ENCODE assay signal across 8 mouse cellular contexts in the genomic region with DNA sequence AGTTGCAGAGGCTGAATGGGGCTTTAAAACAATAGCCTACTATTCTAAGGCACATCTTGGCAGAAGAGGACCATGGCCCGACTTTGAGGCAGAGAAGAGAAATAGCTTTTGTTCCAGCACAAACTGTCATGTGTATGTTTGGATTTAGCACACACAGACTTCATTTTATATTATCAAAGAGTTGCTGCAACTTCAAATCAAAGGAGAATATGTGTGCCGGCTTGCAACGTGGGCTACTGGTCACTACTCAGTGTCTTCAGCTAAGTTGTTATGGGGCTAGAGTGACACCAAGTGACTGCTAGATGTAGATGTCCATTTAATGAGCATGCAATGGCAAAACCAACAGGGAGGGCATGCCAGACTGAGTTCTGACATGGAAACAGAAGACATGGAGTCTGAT. TPM values are rescaled to one million over a fixed set of nuclear protein-coding genes. Genes with fewer than 3 reads are reported as not detected.
DNase-seq lines count a peak whose midpoint lies in the region; ATAC-seq and TF ChIP-seq lines count a peak whose summit lies in the region.

No protein-coding gene starts in this region.

- peak; percentile 30 for DNase-seq in gastrocnemius, adult 2 months
- DNase-seq in gastrocnemius, postnatal 36 days, result no peak
- peak; percentile 47 for DNase-seq in lung, postnatal 0 days (ENCODE audit: low spot score)
- no peak for DNase-seq in lung, adult 18-20 months
- DNase-seq in heart, postnatal 0 days (ENCODE audit: low spot score), result peak; percentile 41
- peak; percentile 42 for DNase-seq in skeletal muscle tissue, adult 2 months (ENCODE audit: low read depth, low spot score)
- DNase-seq in adrenal gland, adult 8-10 months, result no peak

- no peaks in the 10 kb centered on the region for H3K4me1 ChIP-seq in lung, postnatal 0 days (ENCODE audit: insufficient read depth, low read depth, low read length)
- H3K4me1 ChIP-seq in heart, postnatal 0 days (ENCODE audit: control insufficient read depth, insufficient read depth), result no peaks in the 10 kb centered on the region
- H3K4me1 ChIP-seq in forebrain, embryonic 12.5 days, result no peaks in the 10 kb centered on the region

- no peak overlapping the region for H3K27ac ChIP-seq in gastrocnemius, adult 2 months
- H3K27ac ChIP-seq in lung, postnatal 0 days (ENCODE audit: low read length), result no peak overlapping the region
- no peak overlapping the region for H3K27ac ChIP-seq in heart, postnatal 0 days (ENCODE audit: low read depth)
- no peak overlapping the region for H3K27ac ChIP-seq in forebrain, embryonic 12.5 days

- no peaks in the 10 kb centered on the region for H3K27me3 ChIP-seq in lung, postnatal 0 days (replicated peaks; ENCODE audit: insufficient read depth, low read length)
- H3K27me3 ChIP-seq in heart, postnatal 0 days (ENCODE audit: control insufficient read depth, insufficient read depth, low read length), result no peaks in the 10 kb centered on the region
- no peaks in the 10 kb centered on the region for H3K27me3 ChIP-seq in forebrain, embryonic 12.5 days

- H3K9ac ChIP-seq in lung, postnatal 0 days (replicated peaks; ENCODE audit: low read depth), result no peak overlapping the region
- no peak overlapping the region for H3K9ac ChIP-seq in heart, postnatal 0 days (replicated peaks; ENCODE audit: low read depth, low read length)
- H3K9ac ChIP-seq in forebrain, embryonic 12.5 days, result no peak overlapping the region

- no peak overlapping the region for H3K4me3 ChIP-seq in gastrocnemius, adult 2 months
- no peak overlapping the region for H3K4me3 ChIP-seq in lung, postnatal 0 days (ENCODE audit: low read depth, low read length)
- H3K4me3 ChIP-seq in heart, postnatal 0 days (ENCODE audit: low read depth, low read length), result no peak overlapping the region
- H3K4me3 ChIP-seq in forebrain, embryonic 12.5 days (replicated peaks), result no peak overlapping the region

- no peaks in the 10 kb centered on the region for H3K9me3 ChIP-seq in lung, postnatal 0 days (ENCODE audit: low read length)
- H3K9me3 ChIP-seq in heart, postnatal 0 days (replicated peaks; ENCODE audit: control insufficient read depth, low read length), result no peaks in the 10 kb centered on the region
- no peaks in the 10 kb centered on the region for H3K9me3 ChIP-seq in forebrain, embryonic 12.5 days

- peak; percentile 62 for ATAC-seq in lung, postnatal 0 days
- ATAC-seq in heart, postnatal 0 days (ENCODE audit: insufficient read depth, low read depth), result peak; percentile 75
- no peak for ATAC-seq in forebrain, embryonic 12.5 days (ENCODE audit: low FRiP score)

- peak; percentile 68 for TF ChIP-seq CTCF in gastrocnemius, adult 2 months (IDR thresholded peaks at IDR 0.05)
- peak; percentile 66 for TF ChIP-seq CTCF in lung, postnatal 0 days (IDR thresholded peaks at IDR 0.05)
- TF ChIP-seq CTCF in heart, postnatal 0 days (IDR thresholded peaks at IDR 0.05; ENCODE audit: low read depth), result peak; percentile 69

- WGBS in lung, postnatal 0 days, result 45% methylated on average over 3 of the region's 3 CpGs
- WGBS in heart, postnatal 0 days, result 28% methylated on average over 3 of the region's 3 CpGs
- 52% methylated on average over 3 of the region's 3 CpGs for WGBS in forebrain, embryonic 12.5 days

- intact Hi-C loops in gastrocnemius, adult 2 months (cut with DNase I), result loop anchor here (2.0 to 5.0 kb wide), 3 partner anchors 87 to 191 kb away; a partner anchor contains a TSS
- intact Hi-C loops in gastrocnemius, postnatal 36 days (cut with DNase I), result no loop called here

- H3K4me2 ChIP-seq in lung, postnatal 0 days (replicated peaks; ENCODE audit: low read depth, low read length), result no peak overlapping the region
- H3K4me2 ChIP-seq in heart, postnatal 0 days (ENCODE audit: low read depth, low read length), result no peak overlapping the region
- no peak overlapping the region for H3K4me2 ChIP-seq in forebrain, embryonic 12.5 days

- TF ChIP-seq EP300 in lung, postnatal 0 days (IDR thresholded peaks at IDR 0.05), result no peak
- no peak for TF ChIP-seq EP300 in heart, postnatal 0 days (IDR thresholded peaks at IDR 0.05; ENCODE audit: low read depth)

- H3K36me3 ChIP-seq in lung, postnatal 0 days (ENCODE audit: insufficient read depth, low read length), result no peaks in the 10 kb centered on the region
- no peaks in the 10 kb centered on the region for H3K36me3 ChIP-seq in heart, postnatal 0 days (replicated peaks; ENCODE audit: control insufficient read depth, insufficient read depth, low read length)
- no peaks in the 10 kb centered on the region; the same call in 1 of the 2 replicates for H3K36me3 ChIP-seq in forebrain, embryonic 12.5 days (replicated peaks)

RNA-seq across cellular contexts. Expression of a gene that starts 46.1 kb away (rescaled TPM):
- total RNA-seq in gastrocnemius, adult 2 months (2021), result under 1 TPM in 1 of 2 experiments, not detected in 1; 0.06 TPM
- total RNA-seq in gastrocnemius, postnatal 36 days (2021), result under 1 TPM; 0.12 to 0.18 TPM
- 1.1 and 1.5 TPM in 2 replicates for polyA plus RNA-seq in lung, postnatal 0 days (2015; fragmentation: Nextera tagmentation; extraction: Ambion mirVana)
- 3.5 and 7.5 TPM in 2 replicates for total RNA-seq in heart, postnatal 0 days (2014; rRNA removed; ENCODE audit: low replicate concordance)
- 3.1 and 3.4 TPM in 2 replicates for polyA plus RNA-seq in heart, postnatal 0 days (2015; fragmentation: Nextera tagmentation; extraction: Ambion mirVana)
- 1 to 10 TPM; 1.1 to 2.6 (median 1.5) TPM for total RNA-seq in adrenal gland, adult 8-10 months (2022)
- 19.7 and 21.5 TPM in 2 replicates for polyA plus RNA-seq in forebrain, embryonic 12.5 days (2016; fragmentation: Nextera tagmentation; extraction: Ambion mirVana)

RNA-seq across cellular contexts. Expression of a gene that starts 46.3 kb away (rescaled TPM):
- total RNA-seq in gastrocnemius, adult 2 months (2021), result 1 to 10 TPM; 2.9 to 3.5 TPM
- 1 to 10 TPM; 4.2 to 4.7 TPM for total RNA-seq in gastrocnemius, postnatal 36 days (2021)
- 30.0 and 34.9 TPM in 2 replicates for polyA plus RNA-seq in lung, postnatal 0 days (2015; fragmentation: Nextera tagmentation; extraction: Ambion mirVana)
- 33.7 and 44.8 TPM in 2 replicates for total RNA-seq in heart, postnatal 0 days (2014; rRNA removed; ENCODE audit: low replicate concordance)
- polyA plus RNA-seq in heart, postnatal 0 days (2015; fragmentation: Nextera tagmentation; extraction: Ambion mirVana), result 18.3 and 18.6 TPM in 2 replicates
- total RNA-seq in adrenal gland, adult 8-10 months (2022), result 10 to 100 TPM; 11.0 to 20.7 (median 14.5) TPM
- 16.6 and 18.3 TPM in 2 replicates for polyA plus RNA-seq in forebrain, embryonic 12.5 days (2016; fragmentation: Nextera tagmentation; extraction: Ambion mirVana)

Comparison
In these comparisons a context has a peak if more than half of its experiments do, and no peak if none do; other contexts are left out.
1. DNase-seq: peak in gastrocnemius, adult 2 months (single experiment), lung, postnatal 0 days (single experiment), heart, postnatal 0 days (single experiment) and skeletal muscle tissue, adult 2 months (single experiment); none in gastrocnemius, postnatal 36 days (0 of 2), lung, adult 18-20 months (0 of 2) and adrenal gland, adult 8-10 months (single experiment).
2. Peak in every context shown above with its lines, with median percentiles within 50 percentile points of each other: CTCF ChIP-seq.